Mouse (Mus musculus): ENCODE data around the gene Bcl6.
A peak's percentile ranks its signal among the peaks of the same experiment; 100 is the strongest.

Bcl6 gene

DNA sequence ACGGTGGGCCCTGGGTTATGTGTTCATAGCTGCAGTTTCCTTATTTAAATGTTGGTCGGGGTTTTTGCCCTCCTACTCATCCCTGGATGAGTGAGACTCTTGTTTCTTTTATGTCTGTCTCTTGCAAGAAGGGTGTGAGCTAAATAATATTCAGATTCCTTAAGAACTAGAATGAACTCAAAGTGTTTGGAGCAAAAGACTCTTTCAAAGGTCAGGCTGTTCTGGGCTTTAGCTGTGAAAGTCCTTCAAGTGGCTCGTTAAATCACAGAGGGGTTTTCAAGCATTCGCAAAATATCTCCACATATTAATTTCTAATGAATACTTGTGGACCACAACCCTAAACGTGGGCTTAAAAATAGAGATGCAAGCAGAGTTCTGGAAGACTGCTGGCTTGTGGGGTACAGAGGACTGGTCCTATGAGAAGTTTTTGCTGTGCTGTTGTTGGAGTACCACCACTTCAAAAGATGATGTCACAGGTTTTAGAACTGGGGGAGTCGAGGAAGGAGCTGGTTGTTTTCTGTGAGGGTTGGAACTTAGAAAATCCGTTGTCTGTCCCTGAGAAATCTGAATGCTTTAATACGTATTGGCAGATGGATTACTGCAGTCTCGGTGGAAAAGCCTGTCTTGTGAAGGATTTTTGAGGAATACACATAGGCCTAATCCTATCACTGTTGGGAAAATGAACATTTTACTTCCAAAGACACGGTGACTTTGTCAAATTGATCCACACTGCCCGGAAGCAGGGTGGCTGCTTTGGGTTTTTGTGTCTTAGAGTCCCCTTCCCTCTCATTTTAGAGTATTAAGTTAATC, 1.7 kb upstream of the Bcl6 start:
- DNase-seq (ENCODE audit: low spot score) = no peak

DNA sequence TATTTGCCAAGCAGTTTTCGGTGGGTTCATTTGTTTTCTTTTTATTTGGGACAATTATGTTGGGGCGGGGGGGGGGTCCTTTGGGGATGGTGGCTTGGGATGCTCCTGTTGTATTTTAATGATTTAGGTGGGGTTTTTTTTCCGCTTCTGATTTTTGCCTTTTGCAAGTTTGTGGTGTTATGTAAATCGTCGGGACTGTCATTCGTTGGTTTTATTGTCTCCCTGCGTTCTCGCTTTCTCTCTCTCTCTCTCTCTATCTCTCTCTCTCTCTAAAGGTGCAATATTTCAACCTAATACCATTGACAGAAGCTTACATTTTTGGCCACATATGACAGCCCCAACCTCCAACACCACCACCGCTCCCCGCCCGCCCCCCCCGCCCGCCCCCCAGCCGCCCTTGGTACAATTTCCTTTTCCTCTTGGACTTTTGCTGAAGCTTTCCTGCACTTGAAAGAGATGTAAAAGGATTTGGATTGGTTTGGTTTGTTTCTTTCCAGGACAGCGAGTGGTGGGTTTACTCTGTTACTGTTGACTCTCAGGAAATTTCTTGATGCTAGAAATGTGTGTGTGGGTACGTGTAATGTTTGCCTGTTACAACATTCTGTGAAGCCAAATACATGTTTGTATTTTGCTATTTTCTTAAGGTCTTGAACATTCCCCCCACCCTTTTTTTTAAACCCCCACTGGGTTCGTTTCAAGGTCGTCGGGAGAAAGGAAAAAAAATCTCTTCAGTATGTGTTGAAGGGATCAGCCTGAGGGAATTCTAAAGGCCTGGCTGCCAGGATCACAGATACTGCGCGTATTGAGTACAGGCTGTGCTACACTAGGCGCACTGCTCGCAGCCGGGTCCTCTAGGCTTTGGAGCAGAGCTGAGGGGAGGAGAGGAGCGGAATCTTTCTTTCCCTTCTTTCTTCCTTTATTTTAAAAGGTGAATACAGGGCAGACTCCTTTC, 833 bp upstream of the Bcl6 start:
- DNase-seq (ENCODE audit: low spot score) = peak; percentile 20

DNA sequence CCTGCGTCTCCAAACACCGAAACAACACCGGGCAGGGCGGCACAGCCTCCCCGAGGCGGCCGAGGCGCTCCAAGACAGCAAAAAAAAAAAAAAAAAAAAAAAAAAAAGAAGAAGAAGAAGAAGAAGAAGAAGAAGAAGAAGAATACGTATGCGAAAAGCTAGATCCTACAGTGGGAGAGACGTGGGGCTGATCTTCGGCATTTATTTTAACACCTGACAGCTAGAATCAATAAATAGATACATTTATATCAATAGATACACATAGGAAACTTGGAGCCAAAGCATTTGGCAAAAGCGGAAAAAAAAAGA, 541 bp downstream of the Bcl6 start:
- DNase-seq (ENCODE audit: low spot score) = no peak

DNA sequence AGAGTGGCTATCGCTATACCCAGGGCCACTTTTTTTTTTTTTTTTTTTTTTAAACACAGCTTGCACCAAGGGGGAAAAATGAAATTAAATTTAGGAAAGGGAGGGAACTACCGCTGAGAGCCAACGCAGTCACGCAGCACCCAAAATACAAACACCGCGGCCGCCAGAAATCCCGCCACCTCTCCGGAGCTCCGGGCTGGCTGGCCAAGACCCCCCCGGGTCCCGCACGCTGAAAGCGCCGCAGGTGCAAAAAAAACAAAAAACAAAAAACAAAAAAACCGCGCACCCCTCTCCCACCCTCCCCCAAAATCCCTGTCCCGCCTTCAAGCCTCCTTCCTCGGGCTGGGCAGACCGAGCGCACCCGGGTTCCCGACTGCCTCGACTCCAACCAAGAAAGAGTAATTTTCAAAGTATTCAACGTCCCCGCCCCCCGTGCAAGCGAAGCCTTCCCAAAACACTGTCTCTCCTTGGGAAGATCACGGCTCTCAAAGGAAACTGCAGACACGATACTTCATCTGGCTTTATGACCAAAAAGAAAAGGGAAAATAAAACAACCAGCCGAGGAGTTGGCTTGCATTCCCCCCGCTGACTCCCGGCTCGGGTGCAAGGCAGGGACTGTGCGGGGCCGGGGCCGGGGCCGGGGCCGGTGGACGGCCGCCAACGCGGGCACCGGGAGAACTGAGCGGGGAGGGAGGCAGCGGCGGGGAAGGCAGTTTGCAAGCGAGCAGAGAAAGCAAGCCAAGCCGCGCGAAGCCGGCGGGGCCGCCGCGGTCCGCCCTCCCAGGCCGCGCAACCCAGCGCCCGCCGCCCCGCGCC, 1.1 kb downstream of the Bcl6 start:
- DNase-seq (ENCODE audit: low spot score) = peak; percentile 55

DNA sequence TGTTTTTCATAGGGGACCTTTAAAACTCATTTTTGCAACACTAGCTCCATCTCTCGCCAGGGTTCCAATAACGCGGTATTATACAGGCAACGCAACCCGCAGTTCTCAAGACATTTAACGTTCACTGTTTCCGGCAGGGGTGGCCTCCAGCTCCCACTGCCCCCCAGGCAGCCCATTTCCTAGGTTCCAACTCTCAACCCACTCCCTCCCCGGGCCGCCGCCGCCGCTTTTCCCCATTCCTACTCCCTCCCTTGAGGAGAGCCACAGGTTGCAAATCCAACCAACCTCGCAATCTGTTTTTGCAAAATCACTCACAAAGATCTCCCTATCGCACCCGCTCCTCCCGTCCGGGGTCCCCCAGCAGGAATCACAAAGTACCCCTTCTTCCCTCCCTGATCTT, 1.8 kb downstream of the Bcl6 start:
- peak; percentile 33 for DNase-seq (ENCODE audit: low spot score)

DNA sequence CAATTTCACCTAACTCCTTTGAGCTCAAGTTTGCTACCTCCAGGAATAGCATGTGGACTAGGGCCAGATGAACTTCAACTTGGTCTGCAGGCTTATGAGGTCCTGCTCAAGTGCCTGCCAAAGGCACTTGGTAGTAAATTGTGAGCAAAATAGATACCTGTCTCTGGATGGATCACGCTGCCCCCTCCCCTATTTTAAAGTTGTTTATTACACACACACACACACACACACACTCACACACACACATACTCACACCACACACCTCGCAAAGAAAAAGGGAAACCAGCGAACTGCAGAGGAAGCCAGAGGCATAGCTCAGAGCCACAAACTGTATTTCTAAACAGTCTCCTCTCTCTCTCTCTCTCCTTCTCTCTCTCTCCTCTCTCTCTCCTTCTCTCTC, 2.5 kb downstream of the Bcl6 start:
- DNase-seq (ENCODE audit: low spot score) = no peak

DNA sequence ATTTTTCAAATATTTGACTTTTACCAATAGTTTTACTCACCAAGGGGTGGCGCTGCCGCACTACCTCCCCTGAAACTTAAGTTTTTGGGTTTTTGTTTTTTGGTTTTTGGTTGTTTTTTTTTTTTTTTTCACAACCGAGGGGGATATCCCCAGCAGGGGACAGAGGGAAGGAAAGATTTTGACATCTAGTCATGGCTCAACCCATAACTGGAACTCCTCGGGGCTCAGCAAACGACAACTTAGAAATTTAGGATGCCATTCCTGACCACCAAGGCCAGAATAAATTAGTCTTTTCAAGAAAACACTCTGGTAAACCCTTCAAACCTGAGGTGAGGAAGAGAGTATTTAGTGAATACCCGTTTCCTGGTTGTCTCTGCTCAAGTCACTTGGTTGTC, 3.2 kb downstream of the Bcl6 start:
- DNase-seq (ENCODE audit: low spot score) = peak; percentile 51

DNA sequence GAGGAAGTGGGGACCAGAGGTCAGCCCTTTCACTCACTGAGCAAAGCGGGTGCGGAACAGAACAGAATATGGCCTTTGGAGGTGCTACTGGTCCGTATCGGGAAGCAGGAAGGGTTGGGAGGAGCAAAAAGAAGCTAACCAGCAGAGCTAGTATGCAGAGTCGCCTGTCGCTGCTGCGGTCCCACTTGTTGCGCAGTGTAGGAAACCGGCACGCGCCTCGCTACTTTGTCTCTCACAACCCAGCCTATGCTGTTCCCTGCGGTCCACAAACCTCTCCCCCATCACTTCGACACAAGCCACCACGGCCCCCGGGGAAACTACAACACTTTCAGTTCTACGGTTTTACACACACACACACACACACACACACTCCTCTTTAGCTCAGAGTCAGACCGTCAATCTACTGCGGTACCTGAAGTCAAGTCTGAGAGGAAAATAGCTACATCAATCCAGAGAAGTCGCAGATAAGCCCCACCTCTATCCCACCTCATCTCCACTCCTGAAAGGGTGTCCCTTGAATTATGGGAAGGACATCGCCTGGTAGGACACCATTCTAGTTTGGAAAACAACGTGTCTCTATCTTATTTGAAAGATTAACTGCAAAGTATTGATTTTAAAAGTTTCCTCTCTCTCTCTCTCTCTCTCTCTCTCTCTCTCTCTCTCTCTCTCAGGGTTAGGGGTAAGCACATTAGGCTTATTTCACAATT, 3.7 kb downstream of the Bcl6 start:
- DNase-seq (ENCODE audit: low spot score) = peak; percentile 43

DNA sequence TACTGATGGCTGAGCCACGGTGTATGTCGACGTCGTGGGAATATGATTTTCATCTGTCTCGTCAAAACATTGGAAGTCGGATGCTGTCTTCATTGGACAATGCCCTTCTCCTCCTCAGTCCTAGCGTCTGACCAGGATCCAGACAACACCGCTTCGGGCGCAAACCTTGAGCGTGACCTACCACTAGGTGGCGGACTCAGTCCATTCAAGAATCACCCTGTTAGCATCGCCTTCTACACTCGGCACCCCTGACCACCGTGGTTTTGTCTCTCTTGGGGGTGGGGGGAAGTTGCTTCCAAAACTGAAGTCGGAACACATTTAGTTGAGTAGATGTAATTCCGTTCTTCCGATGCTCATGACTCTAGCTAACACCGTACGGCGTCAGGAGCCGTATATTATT, 4.5 kb downstream of the Bcl6 start:
- peak; percentile 87 for DNase-seq (ENCODE audit: low spot score)

DNA sequence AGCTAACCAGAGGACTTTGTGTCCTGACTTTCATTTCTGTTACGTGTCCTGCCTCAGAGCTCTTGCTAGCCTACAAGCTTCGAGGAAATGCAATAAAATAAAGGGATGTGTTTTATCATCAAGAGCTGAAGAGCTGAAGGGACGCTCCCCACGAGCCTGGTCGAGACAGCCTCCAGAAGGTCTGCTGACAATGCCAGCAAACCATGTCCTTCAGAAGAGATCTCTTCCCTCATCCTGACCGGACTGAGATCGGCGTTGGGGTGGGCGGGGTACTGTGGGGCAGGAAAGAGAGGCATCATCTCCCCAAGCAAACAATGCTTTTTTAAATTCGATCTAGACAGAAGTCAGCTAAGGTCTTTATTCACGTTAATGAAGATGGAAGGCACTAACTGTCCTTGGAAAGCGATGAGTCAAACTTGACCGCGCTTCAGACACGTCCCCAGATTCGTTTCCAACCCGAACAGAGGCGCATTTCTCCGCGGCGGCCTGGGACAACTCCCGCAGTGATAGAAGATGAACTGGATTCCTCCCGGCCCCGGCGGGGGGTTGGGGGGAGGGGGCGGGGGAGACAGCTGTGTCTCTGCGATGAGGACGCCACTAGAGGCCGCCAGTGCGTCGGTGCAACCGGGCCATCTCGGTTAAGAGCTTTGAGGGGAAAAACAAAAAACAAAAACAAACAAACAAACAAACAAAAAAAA, 5.6 kb downstream of the Bcl6 start:
- DNase-seq (ENCODE audit: low spot score) = peak; percentile 70

DNA sequence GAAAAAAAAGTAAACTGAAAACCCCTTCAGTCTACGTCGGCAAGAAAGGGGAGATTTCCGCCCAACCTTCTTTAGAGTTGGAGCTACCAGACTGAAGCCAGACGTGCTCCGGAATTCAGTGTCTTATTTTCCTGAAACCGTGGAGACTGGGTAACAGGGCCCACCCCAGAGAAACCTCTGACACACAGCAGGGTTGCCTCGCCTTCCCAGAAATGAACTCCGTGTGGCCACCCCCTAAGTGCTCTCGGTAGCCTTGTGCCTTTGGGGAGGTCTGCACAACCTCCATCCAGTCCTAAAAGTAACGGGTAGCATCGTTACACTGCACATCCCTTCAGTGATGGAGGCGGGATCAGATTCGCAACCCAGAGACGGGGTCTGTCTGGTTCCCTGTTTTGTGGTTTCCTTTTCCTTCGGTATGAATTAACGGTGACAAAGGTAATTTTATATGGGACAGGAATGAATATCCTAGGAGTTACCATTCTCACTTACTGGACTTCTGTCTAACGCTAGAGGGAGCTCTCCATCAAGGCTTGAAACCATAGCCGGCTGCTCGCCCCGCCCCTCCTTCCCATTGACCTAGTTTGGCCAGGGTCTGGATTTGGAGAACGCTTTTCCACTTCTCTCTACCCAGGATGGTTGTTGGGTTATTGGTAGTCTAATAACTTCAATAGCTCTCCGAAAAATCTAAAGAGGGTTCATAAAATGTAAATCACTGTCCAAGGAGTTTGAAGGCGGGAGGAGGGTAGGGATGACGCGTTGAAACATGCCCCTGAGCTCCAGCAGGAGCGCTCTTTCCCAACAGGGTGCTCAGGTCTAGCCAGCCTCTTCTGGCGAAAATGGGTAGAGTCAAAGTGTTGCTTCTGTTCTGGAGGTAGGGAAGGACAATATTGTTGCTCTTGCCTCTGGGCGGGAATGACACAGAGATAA, 6.5 kb downstream of the Bcl6 start:
- peak; percentile 68 for DNase-seq (ENCODE audit: low spot score)

DNA sequence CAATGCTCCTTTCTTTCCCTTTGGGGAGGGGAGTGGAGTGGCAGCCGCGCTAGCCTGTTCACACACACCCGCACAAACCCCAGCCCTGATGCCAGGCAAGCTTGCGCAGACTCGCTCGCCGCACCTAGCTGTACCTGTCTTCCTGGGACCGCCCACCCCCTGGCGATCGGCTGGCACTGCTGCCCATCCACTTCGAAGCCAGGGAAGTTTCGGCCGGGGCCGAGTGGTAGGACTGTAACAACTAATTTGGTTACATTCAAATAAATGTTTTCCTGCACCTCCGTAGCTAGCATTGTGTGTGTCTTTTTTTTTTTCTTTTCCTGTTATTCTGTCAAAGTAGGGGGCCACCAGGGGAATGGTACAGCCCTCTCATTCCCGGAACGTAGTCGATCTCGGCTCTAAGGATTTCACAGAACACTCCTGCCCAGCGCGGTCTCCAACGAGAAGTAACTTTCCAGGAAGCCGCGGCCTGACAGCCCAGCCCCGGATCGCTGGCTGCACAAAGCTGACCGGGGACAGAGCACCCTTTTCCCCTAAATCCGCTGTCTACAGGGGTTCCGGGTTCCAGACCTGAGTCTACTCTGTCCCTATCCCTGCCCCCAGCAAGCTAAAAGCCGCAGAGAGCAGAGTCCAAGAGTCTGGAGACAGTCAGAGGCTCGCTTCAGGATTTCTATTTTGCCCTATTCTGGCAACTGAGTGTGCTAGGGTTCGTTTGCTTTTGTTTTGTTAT, 7.5 kb downstream of the Bcl6 start:
- peak; percentile 27 for DNase-seq (ENCODE audit: low spot score)

DNA sequence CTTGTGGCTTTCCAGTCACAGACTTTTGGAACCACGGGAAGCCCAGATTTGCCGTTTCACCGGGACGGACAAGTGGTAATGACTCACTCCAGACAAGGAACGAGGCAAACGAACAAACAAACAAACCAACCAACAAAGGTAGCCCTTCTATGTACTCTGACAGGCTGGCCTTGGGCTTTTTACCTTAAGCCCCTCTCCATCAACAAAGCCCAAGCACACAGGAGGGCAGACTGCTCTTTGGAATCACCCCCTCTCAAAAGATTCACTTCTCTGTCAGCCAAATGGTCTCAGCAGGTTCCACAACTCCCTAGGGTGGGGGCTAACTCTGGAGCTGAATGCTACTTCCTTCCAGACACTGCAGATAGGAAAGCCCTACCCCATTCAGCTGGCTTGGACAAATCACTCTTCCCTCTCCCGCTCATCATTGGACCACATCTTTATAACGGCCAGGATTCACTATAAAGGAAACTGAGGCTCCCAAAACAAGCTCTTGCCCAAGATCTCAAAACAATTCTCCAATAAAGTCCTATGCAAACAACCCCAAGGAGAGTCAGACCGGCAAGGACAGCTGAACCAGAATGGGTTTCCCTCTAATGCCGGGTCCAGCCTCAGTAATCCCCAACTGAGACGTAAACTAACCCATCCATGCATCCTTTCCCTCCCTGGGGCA, 8.3 kb downstream of the Bcl6 start:
- no peak for DNase-seq (ENCODE audit: low spot score)

DNA sequence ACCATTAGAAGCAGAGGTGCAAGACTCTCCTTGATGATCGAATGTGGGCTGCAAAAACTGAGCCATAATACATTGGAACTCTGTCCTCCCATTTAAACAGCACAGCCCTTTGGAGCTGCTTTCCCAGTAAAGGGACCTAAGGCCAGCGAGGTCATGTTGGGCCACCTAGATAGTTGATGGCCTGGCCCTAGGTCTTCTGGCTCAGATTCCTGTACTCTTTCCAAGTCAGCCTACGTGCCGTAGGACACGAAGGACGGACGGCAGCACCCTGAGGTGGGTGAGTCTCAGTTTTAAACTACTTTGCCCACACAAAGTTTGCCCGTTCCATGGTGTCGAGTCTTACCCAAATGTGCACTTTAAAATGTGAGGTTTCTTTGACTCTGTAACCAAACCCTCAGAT, 9.2 kb downstream of the Bcl6 start:
- DNase-seq (ENCODE audit: low spot score) = no peak

DNA sequence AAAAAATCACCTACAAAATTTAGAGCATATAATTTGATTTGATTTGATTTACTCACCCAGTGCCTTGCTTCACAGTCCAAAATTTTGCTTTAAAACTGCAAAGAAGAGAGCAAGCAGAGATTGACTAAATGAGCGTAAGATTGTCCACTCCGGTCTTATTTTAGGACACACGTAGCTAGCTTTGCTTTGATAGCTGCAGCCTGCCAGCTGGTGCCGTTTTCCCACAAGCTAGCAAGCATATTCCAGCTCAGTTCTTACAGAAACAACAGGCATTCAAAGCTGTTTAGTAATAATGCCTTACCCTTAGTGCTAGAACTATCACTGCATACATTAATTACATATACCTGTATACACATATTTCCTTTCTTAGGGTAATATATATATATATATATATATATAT, 10.2 kb downstream of the Bcl6 start:
- DNase-seq (ENCODE audit: low spot score) = no peak

DNA sequence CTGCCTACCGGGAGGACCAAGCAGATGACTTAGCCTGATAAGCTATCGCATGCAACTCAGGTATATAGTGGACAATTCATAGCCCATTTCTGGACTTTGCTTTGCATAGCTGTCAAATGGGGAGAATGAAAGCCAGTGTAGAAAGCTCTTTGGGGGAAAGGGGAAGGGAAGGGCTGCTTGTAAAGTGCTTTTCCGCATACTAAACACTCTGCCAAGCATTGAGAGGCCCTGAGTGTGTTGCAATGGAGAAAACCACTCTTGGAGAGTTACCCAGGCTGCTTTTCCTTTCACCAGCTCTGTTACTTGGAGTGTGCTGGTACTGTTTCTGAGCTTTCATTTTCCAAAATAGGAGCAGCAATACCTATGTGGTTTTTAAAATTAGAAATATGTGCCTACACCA, 10.9 kb downstream of the Bcl6 start:
- DNase-seq (ENCODE audit: low spot score) = no peak

DNA sequence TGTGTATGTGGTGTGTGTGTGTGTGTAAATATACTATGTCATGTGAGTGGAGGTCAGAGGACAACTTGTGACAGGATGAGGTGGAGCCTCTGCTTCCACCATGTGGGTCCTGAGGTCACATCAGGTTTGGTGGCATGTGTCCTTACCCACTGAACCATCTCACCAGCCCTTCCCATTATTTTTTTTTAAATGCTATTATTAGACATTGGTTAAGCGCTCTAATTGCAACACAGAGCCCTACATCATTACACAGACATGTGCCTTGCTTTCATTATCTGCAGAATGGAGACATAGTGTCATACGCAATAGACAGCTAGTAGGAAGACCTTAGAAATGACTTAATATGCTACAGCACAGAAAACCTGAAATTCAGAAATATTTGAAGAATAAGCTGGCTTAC, 12.5 kb downstream of the Bcl6 start:
- no peak for DNase-seq (ENCODE audit: low spot score)

DNA sequence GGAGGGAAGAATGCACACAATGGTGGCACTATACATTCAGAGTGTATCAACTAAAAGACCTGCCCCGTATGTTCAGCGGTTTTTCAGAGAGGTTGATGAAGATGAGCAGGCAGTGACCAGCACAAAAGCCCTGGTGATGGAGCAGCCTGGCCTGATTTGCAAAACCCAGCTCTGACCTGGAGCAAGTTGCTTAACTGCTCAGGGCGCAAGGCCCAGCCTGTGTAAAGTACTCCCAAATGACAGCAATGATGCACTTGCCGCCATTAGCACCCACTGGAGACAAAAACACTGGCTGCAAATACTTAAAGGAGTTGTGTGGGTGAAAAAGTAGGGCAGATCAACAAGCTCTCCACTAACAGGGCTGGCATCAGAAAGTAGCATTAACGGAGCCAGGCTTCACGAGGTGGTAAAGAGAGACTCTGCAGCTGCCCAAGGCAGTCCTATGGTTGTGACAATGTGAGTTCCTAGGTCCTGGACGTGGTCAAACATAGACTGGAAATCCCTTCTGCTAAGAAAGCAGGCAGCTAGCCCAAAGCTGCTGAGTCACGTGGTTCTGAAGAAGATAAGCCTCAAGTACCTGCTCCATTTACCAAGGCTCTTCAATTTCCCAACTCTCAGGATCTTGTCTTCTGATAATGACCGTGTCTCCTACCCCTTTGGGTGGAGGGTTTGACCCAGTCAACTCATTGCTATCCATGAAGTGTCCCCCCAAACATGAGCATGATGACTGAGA, 14.9 kb downstream of the Bcl6 start:
- DNase-seq (ENCODE audit: low spot score) = no peak
